ENCODE assay signal across 1 mouse cellular context in the genomic region with DNA sequence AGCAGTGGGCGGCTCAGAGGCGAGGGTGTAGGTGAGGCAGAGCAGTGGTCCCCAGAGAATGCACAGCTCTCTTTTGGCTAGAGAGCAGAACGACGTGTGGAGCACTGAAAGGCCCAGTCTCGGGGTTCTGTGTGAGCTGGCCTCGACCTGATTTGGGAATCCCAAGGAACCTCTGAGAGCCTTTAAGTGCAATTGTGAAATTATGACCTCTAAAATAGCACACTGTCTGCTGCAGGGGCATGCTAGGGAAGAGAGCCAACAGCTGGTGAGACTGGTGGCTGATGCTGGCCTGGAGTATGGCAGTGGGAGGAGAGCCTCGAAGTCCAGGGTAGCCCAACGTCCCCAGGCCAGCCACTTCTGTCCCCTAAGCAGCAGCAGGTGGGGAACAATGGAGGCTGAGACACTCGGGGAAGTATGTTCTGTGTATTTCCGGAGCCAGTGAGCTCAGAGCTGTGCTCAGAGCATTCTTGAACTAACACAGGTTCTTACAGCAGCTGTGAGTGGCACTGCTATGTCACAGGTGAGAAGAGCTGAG.
TF ChIP-seq lines count a peak whose summit lies in the region.

No protein-coding gene starts in this region.

TF ChIP-seq in CH12.LX, 34 proteins besides CTCF, POLR2A, EP300 and RAD21:
- TF ChIP-seq TCF12 (IDR thresholded peaks at IDR 0.05; ENCODE audit: low read depth, low read length) (no peak), MAFK (IDR thresholded peaks at IDR 0.05; ENCODE audit: insufficient replicate concordance, low read length) (0 out of 2 replicates have a peak, but pooled peaks have one; percentile 23), ETS1 (conservative IDR thresholded peaks at IDR 0.05; ENCODE audit: low read depth, low read length) (no peak), ZKSCAN1 (IDR thresholded peaks at IDR 0.05; ENCODE audit: borderline replicate concordance, low read depth, low read length) (no peak), SMC3 (IDR thresholded peaks at IDR 0.05; ENCODE audit: low read depth, low read length) (no peak)
